Comparison of ENCODE assay signal across 10 mouse cellular contexts in genomic region chr6:71981450-71981849, GRCm38 (mm10).
DNase-seq lines count a peak whose midpoint lies in the region; ATAC-seq and TF ChIP-seq lines count a peak whose summit lies in the region.
"Had no signal": no experiment of that assay in that cellular context is flagged by ENCODE, and none has a peak within 500 bp of the region (broad histone marks: within the 10 kb centered on the region; RNA-seq: fewer than 3 reads in every experiment).

No protein-coding gene starts in this region.

- H3K9ac ChIP-seq in liver, adult 2 months (ENCODE audit: low read depth, low read length), result no peak overlapping the region

- H3K27ac ChIP-seq in liver, adult 2 months (replicated peaks; ENCODE audit: insufficient read depth, low read depth, low read length), result no peak overlapping the region

- H3K4me3 ChIP-seq in liver, adult 2 months (ENCODE audit: insufficient read depth, low read depth, low read length), result no peak overlapping the region

- TF ChIP-seq POLR2A in liver, adult 2 months (IDR thresholded peaks at IDR 0.05; ENCODE audit: extremely low read depth, insufficient read depth, low read length), result no peak

- H3K27me3 ChIP-seq in liver, adult 2 months (ENCODE audit: control insufficient read depth, insufficient read depth, low read length), result no peaks in the 10 kb centered on the region

- H3K36me3 ChIP-seq in liver, adult 2 months (ENCODE audit: control insufficient read depth, insufficient read depth, low read length), result peaks cover 9% of the 10 kb centered on the region

- TF ChIP-seq CTCF in liver, adult 2 months (IDR thresholded peaks at IDR 0.05; ENCODE audit: low read depth, low read length), result no peak

- no peak for DNase-seq in frontal cortex, postnatal 10 days (ENCODE audit: low spot score in 2 of 2)
- peak; percentile 12 for DNase-seq in liver, adult 2 months (ENCODE audit: extremely low read depth, low read depth, low spot score)
- no peak for DNase-seq in liver
- peak; percentile 72 for DNase-seq in layer of hippocampus, adult 9-11 months
- peak; percentile 68 for DNase-seq in right cerebral cortex, postnatal 25 days
- no peak for DNase-seq in adrenal gland, adult (ENCODE audit: inconsistent age in 2 of 2, low spot score in 1 of 2)
- no peak for DNase-seq in adrenal gland, adult 8-10 months
- DNase-seq: cerebellum, adult 11-12 months; thymus, postnatal 4 days had no signal

- no peaks in the 10 kb centered on the region for H3K79me2 ChIP-seq in liver, adult 2 months (ENCODE audit: control insufficient read depth, insufficient read depth, low read length)

- ATAC-seq in frontal cortex, adult (ENCODE audit: low TSS enrichment), result peak; percentile 77

- 68% methylated on average over 4 of the region's 4 CpGs for WGBS in liver, adult 2 months

- H3K4me1 ChIP-seq in liver, adult 2 months (ENCODE audit: control insufficient read depth, insufficient read depth, low read length), result 0 out of 2 replicates have a peak, but pooled peaks cover 2% of the 10 kb centered on the region

Comparison
In these comparisons a context has a peak if more than half of its experiments do, and no peak if none do; other contexts are left out.
1. DNase-seq: peak in liver, adult 2 months (single experiment), layer of hippocampus, adult 9-11 months (single experiment) and right cerebral cortex, postnatal 25 days (single experiment); none in frontal cortex, postnatal 10 days (0 of 2), liver (single experiment), adrenal gland, adult (0 of 2) and adrenal gland, adult 8-10 months (single experiment).